Mouse (Mus musculus) testis, adult 2 months (tissue): ENCODE data around the gene Gm11032.

Experiments used
- CTCF ChIP-seq: fragments of 200-500 bp; IDR thresholded peaks from 2 replicates; pipeline ENCODE4 v1.5.1; 2012; ENCODE audit warnings: low read depth, mild to moderate bottlenecking, inconsistent platforms, low read length, moderate library complexity; ENCODE audit not compliant: control insufficient read depth, insufficient read depth, insufficient replicate concordance
- POLR2A ChIP-seq: fragments of 200-500 bp; IDR thresholded peaks from 2 replicates; pipeline ENCODE4 v1.6.1; 2012; ENCODE audit warnings: low read depth, mild to moderate bottlenecking, inconsistent platforms, low read length, moderate library complexity; ENCODE audit not compliant: control insufficient read depth

DNA sequence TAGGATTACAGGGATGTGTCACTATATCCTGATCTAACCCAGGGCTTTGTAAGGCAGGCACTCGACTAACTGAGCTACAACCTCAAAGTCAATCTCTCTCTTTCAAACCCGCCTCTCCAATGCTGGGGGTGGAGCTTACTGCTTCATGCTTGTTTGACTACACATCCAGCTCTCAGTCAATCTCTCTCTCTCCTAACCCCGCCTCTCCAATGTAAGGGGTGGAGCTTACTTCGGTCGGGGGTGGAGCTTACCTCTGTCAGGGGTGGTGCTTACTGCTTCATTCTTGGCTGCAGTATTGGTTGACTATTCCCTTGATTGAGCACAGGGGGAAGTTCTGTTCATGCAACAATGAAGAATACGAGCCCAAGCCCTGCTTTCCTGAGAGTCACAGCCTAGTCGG is 14.5 kb upstream of the Gm11032 start:
- no peak for TF ChIP-seq POLR2A
- no peak for TF ChIP-seq CTCF
